Mouse (Mus musculus): ENCODE results near the gene Spata33. TPM values are rescaled to one million over a fixed set of nuclear protein-coding genes. Genes with fewer than 3 reads are reported as not detected.

Gene Spata33
- polyA plus RNA-seq, 1 experiment, result 1.1 TPM

DNA sequence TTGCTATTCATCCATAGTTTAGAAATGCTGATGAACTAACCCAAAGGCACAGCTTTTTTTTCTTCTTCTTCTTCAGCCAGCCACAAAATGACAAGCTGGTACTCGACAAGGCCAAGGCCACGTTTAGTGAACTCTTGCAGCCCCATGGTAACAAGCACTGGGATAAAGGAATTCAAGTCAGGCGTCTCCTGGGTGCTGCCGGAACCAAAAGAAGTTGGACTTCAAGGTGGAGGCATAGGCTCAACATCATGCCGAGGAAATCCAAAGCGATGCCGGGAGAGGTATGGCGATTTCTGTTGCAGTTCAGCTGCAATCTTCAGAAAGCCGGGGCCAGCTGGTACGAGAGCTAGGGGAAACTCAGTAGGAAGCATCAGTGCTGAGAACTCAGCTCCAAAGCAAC is 26.8 kb downstream of the Spata33 start:
- Histone ChIP-seq H3K4me1 (replicated peaks; ENCODE audit: control insufficient read depth, insufficient read depth, low read length) (peaks cover 15% of the 10 kb centered on the region), H3K36me3 (ENCODE audit: control insufficient read depth, insufficient read depth, low read length) (no peaks in the 10 kb centered on the region), H3K27me3 (ENCODE audit: control insufficient read depth, insufficient read depth, low read length) (no peaks in the 10 kb centered on the region), H3K4me3 (ENCODE audit: control insufficient read depth, insufficient read depth, low read length) (no peak overlapping the region), H3K27ac (ENCODE audit: control insufficient read depth, insufficient read depth, low read length) (no peak overlapping the region)
- no peak for TF ChIP-seq POLR2A (IDR thresholded peaks at IDR 0.05; ENCODE audit: control insufficient read depth, extremely low read depth, insufficient read depth, low read length, poor library complexity)
- TF ChIP-seq CTCF (IDR thresholded peaks at IDR 0.05; ENCODE audit: borderline replicate concordance, control insufficient read depth, extremely low read depth, insufficient read depth, low read length, poor library complexity), result no peak
- WGBS, result 91% methylated on average over 10 of the region's 10 CpGs
- no peak for DNase-seq

DNA sequence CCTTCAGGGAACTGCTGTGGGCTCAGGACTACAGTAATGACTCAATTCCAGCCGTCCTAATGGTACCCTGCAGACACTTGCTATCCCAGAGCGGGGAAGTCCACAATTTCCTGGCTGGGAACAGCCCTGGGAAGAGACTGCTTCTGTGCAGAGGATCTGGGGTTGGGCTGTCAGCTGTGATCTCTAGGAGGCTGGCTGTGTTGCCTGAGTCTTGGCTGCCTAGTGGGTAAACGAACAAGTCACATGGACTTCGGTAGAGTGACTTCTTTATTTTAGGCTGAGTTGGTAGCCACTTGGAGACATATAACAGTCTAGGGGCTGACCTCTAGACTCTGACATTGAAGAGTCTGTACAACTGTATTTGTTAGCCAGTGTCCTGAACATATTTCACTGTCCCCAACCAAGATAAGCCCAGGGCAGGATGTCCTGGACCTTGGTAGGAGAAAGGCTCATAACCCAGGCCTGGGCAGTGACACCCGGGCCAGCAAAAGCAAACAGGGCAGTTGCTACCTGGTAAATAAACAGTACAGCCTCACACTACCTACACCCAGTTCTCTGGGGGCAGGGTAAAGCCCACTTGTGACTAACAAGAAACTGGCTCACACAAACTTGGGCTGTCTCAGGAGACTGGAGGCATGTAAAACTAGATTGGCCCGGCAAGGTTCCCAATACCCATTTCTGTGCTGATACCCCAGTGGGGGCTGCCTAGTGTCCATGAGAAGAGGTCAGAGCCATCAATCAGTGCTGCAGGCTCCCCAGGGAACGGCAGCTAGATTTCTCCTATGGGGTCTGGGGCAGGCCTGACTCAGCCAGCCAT is 29.7 kb downstream of the Spata33 start:
- 92% methylated on average over 7 of the region's 7 CpGs for WGBS
- Histone ChIP-seq H3K27me3 (ENCODE audit: control insufficient read depth, insufficient read depth, low read length) (no peaks in the 10 kb centered on the region), H3K27ac (ENCODE audit: control insufficient read depth, insufficient read depth, low read length) (no peak overlapping the region), H3K4me1 (replicated peaks; ENCODE audit: control insufficient read depth, insufficient read depth, low read length) (no peaks in the 10 kb centered on the region), H3K4me3 (ENCODE audit: control insufficient read depth, insufficient read depth, low read length) (no peak overlapping the region), H3K36me3 (ENCODE audit: control insufficient read depth, insufficient read depth, low read length) (peaks cover 11% of the 10 kb centered on the region)
- TF ChIP-seq CTCF (IDR thresholded peaks at IDR 0.05; ENCODE audit: borderline replicate concordance, control insufficient read depth, extremely low read depth, insufficient read depth, low read length, poor library complexity) (no peak), POLR2A (IDR thresholded peaks at IDR 0.05; ENCODE audit: control insufficient read depth, extremely low read depth, insufficient read depth, low read length, poor library complexity) (no peak)
- DNase-seq, result no peak

DNA sequence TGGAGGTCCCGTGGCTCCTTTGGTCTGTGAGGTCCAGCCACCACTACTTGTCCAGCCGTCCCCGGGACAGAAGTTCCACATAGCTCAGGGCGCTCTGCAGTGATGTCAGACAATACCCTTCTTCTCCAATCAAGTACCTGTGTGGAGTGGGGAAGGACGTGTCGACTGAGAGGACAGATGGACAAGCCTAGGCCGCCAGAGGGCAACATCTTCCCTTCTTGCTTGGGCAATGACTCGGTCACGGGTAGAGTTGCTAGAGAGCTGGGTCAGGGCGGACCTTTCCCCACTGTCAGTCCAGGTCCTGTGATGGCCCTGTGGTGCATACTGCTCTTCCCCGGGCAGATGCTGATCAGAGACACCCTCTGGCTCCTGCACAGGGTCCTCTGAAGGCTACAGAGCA is 30.4 kb downstream of the Spata33 start:
- Histone ChIP-seq H3K4me3 (ENCODE audit: control insufficient read depth, insufficient read depth, low read length) (no peak overlapping the region), H3K36me3 (ENCODE audit: control insufficient read depth, insufficient read depth, low read length) (peaks cover 19% of the 10 kb centered on the region), H3K27ac (ENCODE audit: control insufficient read depth, insufficient read depth, low read length) (no peak overlapping the region), H3K27me3 (ENCODE audit: control insufficient read depth, insufficient read depth, low read length) (no peaks in the 10 kb centered on the region), H3K4me1 (replicated peaks; ENCODE audit: control insufficient read depth, insufficient read depth, low read length) (no peaks in the 10 kb centered on the region)
- TF ChIP-seq CTCF (IDR thresholded peaks at IDR 0.05; ENCODE audit: borderline replicate concordance, control insufficient read depth, extremely low read depth, insufficient read depth, low read length, poor library complexity), result no peak
- TF ChIP-seq POLR2A (IDR thresholded peaks at IDR 0.05; ENCODE audit: control insufficient read depth, extremely low read depth, insufficient read depth, low read length, poor library complexity), result no peak
- WGBS, result 91% methylated on average over 11 of the region's 11 CpGs
- no peak for DNase-seq

DNA sequence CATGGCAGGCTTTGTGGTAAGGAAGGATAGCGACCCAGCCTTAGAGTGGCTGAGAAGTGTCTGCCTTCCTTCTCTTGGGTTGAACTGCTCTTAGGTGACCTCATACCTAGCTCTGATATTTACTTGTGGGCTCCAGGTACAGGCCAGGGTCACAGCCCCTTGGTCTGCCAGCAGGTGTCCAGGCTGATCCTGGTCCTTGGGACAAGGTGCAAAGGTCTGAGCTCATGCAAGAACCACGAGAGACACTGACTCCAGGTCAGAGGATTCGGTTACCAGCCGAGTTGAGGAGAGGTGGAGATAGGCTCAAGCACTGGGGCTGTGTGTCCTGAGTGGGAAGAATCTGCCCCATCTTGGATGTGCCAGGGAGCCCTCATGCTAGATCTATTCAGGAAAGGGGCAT is 31.8 kb downstream of the Spata33 start:
- H3K27me3 ChIP-seq (ENCODE audit: control insufficient read depth, insufficient read depth, low read length), result no peaks in the 10 kb centered on the region
- no peak overlapping the region for H3K27ac ChIP-seq (ENCODE audit: control insufficient read depth, insufficient read depth, low read length)
- H3K4me1 ChIP-seq (replicated peaks; ENCODE audit: control insufficient read depth, insufficient read depth, low read length), result no peaks in the 10 kb centered on the region
- TF ChIP-seq CTCF (IDR thresholded peaks at IDR 0.05; ENCODE audit: borderline replicate concordance, control insufficient read depth, extremely low read depth, insufficient read depth, low read length, poor library complexity) (no peak), POLR2A (IDR thresholded peaks at IDR 0.05; ENCODE audit: control insufficient read depth, extremely low read depth, insufficient read depth, low read length, poor library complexity) (no peak)
- H3K36me3 ChIP-seq (ENCODE audit: control insufficient read depth, insufficient read depth, low read length), result peaks cover 22% of the 10 kb centered on the region
- H3K4me3 ChIP-seq (ENCODE audit: control insufficient read depth, insufficient read depth, low read length), result no peak overlapping the region
- 95% methylated on average over 4 of the region's 4 CpGs for WGBS
- DNase-seq, result no peak

DNA sequence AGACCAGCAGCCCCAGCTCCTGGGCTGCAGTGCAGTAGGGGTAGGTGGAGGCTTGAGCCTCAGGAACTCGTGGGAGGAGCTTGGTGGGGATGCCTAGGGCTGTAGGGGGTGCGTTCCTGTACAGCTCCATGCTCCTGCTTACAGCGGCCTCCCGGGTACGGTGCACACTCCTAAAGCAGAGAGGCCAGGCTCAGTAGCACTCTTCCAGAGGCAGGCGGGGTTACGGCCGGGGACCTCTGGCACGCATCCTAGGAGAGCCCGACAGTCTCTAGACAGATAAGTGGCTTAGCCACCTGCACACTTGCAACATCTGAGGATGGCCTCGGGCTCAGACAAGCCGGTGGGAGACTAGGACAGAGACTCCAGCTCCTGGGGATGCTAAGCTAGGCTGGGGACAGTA is 32.9 kb downstream of the Spata33 start:
- H3K4me1 ChIP-seq (replicated peaks; ENCODE audit: control insufficient read depth, insufficient read depth, low read length), result no peaks in the 10 kb centered on the region
- 95% methylated on average over 12 of the region's 12 CpGs for WGBS
- no peak overlapping the region for H3K27ac ChIP-seq (ENCODE audit: control insufficient read depth, insufficient read depth, low read length)
- peaks cover 22% of the 10 kb centered on the region for H3K36me3 ChIP-seq (ENCODE audit: control insufficient read depth, insufficient read depth, low read length)
- H3K27me3 ChIP-seq (ENCODE audit: control insufficient read depth, insufficient read depth, low read length), result no peaks in the 10 kb centered on the region
- TF ChIP-seq POLR2A (IDR thresholded peaks at IDR 0.05; ENCODE audit: control insufficient read depth, extremely low read depth, insufficient read depth, low read length, poor library complexity), result no peak
- TF ChIP-seq CTCF (IDR thresholded peaks at IDR 0.05; ENCODE audit: borderline replicate concordance, control insufficient read depth, extremely low read depth, insufficient read depth, low read length, poor library complexity), result no peak
- H3K4me3 ChIP-seq (ENCODE audit: control insufficient read depth, insufficient read depth, low read length), result no peak overlapping the region
- DNase-seq, result no peak

DNA sequence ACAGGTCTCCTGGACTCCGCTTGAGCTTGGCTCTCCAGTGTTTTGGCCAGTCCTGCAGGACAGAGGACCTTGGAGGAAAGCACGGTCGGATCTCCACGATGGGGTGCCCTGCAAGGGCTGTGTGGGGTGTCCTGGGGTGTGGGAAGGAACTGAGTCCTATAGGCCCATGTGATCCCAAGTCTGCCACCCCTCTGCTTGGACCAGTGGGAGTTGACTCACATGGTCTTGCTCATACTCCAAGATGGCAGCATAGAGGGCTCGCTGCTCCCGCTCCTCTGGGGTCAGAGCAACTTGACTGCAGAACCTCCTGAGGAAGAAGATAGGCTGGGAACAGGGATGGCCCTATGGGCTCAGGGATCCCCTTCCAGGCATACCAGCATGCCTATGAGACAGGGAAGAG is 35.1 kb downstream of the Spata33 start:
- no peaks in the 10 kb centered on the region for H3K4me1 ChIP-seq (replicated peaks; ENCODE audit: control insufficient read depth, insufficient read depth, low read length)
- no peak overlapping the region for H3K4me3 ChIP-seq (ENCODE audit: control insufficient read depth, insufficient read depth, low read length)
- H3K36me3 ChIP-seq (ENCODE audit: control insufficient read depth, insufficient read depth, low read length), result peaks cover 22% of the 10 kb centered on the region
- no peaks in the 10 kb centered on the region for H3K27me3 ChIP-seq (ENCODE audit: control insufficient read depth, insufficient read depth, low read length)
- 100% methylated on average over 6 of the region's 6 CpGs for WGBS
- no peak overlapping the region for H3K27ac ChIP-seq (ENCODE audit: control insufficient read depth, insufficient read depth, low read length)
- TF ChIP-seq CTCF (IDR thresholded peaks at IDR 0.05; ENCODE audit: borderline replicate concordance, control insufficient read depth, extremely low read depth, insufficient read depth, low read length, poor library complexity) (no peak), POLR2A (IDR thresholded peaks at IDR 0.05; ENCODE audit: control insufficient read depth, extremely low read depth, insufficient read depth, low read length, poor library complexity) (no peak)
- no peak for DNase-seq

All from thymus, adult 2 months (tissue).